Mouse (Mus musculus) retina, postnatal 1 day (tissue): ENCODE results near the gene St3gal3.

Experiments
- DNase-seq: peaks from one replicate; pipeline ENCODE4 v3.0.0-alpha.2; 2012

St3gal3 gene

DNA sequence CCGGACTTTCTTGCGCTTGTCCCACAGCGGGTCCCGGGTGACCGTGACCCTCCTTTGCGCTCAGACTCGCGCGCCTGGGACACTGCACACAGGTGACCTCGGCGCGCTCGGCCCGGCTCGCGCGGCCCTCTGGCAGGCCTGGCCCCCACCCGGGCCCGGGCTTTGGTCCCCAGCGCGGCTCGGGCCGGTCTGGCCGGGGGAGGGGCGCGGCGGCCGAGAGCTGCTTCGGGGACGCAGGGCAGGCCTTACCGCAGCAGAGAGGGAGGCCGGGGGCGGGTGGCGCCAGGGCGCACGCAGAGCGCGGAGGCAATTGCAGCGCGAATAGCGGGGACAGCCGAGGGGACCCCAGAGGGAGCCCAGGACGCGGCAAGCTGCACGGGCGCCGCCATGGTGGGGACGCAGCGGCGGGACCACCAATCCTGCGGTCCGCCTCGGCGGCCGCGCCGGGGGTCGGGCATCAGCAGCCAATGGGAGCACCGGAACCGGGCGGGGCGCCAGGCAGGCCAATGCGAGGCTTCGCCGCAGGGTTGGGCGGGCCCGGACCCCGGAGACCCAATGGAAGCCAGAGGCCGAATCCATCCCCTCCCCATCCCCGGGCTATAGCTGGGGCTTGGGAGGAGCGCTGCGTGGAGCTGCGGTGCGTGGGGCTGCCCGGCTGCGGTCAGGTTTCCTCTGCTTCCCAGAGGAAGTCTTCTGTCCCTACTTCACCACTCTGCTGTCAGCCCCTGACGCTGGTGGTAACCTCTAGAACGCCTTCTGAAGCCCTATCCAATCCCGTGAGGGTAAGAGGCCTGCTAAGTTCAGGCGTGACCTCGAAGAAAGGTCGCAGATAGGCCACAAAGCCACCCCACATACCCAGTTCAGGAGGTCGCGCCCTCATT is at the start of gene St3gal3:
TSS of gene St3gal3 (minus strand) at position 430 of the 881 bp plus-strand sequence.
- DNase-seq: peak; percentile 97

DNA sequence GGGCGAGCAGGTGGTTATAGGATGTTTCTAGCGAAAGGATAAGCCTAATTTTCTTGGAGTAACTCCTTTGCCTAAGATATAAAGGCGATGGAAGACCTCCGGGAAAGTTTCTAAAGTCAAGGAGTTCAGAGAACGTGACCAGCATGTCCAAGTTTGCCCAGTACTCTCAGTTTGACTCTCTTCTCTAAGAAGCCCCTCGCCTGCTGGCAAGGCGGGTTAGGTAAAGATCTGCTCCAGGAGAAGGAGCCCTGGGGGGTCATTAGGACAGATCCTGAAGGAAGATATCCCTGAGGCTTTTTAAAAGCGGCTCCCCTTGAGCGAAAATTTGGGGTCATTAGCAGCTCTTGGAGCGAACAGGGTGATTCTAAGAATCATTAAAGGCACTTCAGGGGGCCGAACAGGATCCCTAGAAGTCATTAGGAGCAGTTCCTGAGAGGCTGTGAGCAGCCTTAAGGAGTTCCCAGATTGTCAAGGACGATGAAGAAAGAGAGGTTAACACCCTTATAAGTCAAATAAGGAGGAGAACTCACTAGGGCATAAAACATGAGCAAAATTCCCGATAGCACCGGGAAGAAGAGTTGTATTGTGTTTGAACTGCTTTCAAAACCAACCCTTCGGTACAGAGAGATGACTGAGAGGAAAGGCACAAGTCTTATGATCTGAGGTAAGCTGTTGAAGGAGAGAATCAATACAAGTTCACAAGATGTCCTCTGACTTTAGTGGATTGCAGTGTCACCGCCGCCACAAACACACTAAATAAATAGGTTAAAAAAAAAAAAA is 45.8 kb upstream of the St3gal3 start:
- DNase-seq: no peak

DNA sequence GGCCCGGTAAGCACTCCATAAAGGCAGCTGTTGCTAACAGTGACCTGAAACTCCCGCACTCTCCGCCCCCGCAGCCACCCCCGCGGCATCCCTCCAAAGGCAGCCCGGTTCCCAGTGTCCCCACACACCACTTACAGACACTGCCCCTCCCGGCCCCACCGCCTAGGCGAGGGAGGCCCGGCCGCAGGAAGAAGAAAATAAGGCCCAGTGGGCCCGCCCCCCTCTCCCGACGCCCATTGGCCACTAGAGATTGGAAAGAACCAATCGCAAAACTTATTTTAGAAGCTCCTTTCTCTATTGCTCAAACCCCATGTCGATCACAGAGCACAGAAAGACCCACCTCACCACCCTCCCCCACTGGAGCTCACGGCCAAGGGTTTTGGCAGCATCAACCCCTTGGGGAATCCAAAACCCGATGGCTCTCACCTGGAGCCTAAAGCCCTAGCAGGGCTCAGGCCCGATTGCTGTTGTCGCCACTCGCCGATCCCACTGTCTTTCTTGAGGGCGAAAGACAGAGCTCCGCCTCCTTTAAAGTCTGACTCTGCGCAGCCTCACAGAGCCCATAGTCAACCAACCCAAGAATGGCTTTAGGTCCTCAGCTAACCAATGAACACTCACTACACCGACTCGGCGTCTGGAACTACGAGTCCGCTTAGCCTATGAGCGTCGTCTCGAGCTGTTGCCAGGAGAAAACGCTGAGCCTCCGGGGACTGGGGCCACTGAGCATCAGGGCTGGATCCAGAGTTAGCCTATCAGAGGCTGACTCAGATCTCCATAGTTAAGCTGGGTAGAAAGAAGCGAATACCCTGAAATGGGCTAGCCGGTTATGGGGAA is 45.0 kb upstream of the St3gal3 start, which contains the start of gene Kdm4a:
TSS of gene Kdm4a (minus strand) at position 577 of the 834 bp plus-strand sequence.
- peak; percentile 99 for DNase-seq

DNA sequence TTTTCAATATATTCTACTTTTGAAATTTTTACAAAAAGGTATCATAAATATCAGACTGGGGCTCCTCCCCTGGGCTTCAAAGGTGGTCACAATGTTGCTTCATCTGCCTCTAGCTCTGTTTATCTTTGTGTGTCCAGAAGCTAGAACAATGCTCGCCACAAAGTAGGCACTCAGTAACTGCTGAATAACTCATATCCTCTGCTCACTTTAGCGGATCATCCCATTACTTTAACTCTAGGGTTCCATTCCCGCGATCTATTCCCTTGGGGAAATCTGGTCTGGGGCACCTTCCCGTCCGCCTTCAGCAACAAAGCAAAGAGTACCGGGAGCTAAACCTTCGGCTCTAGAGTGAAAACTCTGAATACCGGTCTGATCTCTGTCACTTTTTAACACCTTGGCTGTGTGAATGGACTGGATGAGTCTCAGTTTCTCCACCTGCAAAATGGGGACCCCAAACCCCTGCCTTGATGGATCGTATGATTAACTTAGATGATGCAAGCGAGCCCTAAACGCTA is 44.3 kb upstream of the St3gal3 start:
- DNase-seq: no peak

DNA sequence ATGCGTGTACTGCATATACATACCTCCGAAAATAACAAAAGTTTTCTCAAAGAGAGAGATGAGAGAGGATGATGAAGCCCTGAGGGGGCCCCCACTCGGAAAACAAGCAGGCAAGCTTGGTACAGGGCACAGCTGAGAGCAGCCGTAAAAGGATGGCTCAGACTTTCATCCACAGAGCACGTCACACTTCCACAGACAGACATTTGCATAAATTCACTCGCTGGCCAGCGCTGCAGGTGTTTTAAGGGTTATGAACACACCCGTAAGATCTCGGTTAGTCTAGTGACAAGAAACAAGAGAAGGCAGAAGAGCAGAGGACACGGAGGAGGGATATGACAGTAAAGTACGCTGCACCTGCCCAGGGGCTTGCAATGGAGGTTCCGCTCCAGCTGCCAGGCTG is 37.7 kb upstream of the St3gal3 start:
- DNase-seq: no peak

DNA sequence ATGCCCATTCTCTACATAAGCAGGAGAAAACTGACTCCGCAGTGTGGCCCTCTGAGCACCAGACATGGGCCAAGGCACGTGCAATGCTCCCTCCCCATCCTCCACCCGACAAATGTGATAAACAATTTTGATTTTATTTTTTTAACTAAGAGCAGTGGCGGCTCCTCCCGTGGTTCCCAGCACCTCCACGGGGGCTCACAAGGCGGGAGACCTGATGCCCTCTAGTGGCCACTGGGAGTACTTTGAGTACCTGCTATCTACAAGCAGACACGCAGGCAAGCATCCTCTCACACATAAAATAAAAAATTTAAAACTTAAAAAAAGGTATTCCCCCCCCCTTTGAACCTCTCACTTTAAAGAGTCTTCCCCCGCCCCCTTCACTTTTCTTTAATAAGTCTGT is 36.3 kb upstream of the St3gal3 start:
- DNase-seq: peak; percentile 17

DNA sequence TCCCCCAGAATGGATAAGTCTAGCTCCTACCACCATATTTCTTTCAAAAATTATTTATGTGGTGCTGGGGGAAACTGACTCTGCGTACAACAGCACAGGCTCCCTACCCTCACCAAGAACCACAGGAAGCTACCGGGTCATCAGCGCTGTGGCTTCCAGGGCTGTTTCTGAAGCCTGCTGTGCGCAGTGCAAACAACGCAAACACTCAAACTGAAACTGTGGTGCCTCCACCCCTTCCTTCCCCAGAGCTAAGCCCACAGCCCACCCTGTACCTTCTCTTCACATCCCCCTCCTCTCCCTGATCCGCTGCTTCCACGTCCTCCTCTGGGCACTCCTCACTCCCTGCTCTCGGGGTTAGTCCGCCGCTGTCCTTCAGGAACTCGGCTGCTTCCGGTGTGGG is 27.4 kb upstream of the St3gal3 start:
- no peak for DNase-seq

DNA sequence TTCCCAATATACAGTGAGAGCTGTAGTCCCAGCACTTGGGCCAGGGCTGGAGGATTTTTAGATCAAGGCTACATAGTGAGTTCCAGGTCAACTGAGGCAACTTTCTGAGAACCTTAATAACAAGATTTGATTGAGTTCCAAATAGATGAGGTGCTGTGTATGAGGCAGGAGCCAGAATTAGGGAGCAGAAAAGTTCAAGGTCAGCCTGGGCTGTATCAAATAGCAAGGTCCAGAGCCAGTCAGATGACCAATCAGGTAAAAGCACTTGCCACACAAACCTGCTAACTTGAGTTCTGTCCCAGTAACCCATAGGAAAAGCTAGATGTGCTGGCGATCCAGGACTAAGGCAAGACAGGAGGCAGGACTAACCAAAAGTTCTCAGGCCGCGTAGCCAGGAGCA is 23.0 kb upstream of the St3gal3 start:
- no peak for DNase-seq

DNA sequence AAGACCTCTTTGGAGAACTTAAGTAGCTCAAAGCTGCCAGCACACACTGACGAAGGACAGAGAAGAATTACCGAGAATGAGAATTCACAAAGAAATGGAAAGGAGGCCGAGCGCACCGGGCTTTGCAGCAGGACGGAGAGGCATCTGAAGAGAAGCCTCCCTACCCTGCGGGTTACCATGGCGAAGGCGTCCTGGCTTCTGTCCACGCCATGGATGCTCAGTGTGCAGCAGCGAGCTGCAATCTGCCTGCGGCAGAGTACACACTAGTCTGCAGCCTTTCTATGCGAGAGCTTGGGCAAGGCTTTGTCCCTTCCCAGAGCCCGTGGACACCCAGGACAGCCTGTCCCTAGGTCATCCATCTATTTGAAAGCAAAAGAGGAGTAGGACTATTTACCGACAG is 21.8 kb upstream of the St3gal3 start:
- no peak for DNase-seq

DNA sequence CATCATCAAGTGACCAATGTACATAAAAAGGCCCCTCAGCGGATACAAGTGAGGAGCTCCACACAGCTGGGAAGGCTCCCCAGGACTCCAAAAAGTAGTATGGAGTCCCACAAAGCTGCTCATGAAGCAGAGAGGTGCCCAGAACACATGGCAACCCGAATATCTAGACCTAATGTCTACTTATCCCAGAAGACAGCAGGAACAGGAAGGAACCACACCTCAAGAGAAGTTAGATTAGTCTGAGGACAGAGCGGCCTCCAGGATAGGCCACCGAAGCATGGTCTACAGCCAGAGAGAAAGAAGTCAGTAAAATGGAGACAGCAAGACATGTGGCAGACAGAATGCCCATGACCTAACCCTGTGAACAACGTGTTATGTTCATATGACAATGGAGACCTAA is 20.2 kb upstream of the St3gal3 start:
- DNase-seq: no peak

DNA sequence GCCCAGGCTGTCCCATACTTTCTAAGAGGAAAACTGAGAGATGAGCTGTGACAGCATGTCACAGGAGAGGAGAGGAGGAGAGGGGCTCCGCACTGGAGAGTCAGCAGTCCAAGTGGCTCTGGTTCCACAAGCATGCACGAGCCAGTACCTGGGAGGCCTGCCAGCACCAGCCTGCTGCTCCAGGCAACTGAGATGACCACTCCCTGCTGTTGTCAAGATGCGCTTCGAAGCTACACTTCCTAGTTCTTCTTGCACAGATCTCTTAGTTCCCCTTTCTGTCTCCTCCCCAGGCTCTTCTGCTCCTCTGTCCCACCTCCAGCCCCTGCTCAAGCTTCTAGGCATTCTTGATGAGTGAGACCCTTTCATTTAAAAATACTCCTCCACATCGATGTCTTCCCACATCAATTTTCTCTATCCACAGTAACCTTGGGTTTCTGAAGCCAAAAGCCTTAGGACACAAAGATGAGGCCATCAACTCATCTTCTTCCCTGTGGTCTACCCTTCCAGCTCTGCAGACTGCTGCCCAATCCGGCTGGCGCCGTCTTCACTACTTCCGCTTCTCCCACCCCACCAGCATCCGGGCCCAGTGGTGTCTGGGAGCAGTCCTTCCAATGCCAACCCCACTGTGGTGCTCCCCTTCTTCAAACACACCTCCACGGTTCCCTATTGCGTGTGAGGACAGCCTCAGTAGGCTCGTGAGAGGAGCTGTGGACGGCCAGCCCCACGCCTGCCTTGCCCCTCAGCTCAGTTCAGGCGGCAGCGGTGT is 17.5 kb upstream of the St3gal3 start:
- DNase-seq: no peak

DNA sequence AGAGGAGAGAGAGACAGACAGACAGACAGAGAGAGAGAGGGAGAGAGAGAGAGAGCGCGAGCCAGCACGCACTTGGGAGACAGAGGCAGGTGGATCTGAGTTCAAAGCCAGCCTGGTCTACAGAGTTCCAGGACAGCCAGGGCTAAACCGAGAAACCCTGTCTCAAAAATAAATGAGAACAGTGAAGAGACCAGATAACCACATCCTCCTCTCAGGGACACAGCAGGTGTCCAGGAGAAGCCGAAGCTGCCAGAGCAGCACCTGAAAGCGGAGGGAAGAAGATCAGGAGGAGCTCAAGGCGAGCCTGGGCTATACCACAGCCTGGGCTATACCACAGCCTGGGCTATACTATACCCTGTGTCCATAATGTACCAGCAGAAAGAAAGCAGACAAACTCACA is 16.1 kb upstream of the St3gal3 start:
- no peak for DNase-seq

DNA sequence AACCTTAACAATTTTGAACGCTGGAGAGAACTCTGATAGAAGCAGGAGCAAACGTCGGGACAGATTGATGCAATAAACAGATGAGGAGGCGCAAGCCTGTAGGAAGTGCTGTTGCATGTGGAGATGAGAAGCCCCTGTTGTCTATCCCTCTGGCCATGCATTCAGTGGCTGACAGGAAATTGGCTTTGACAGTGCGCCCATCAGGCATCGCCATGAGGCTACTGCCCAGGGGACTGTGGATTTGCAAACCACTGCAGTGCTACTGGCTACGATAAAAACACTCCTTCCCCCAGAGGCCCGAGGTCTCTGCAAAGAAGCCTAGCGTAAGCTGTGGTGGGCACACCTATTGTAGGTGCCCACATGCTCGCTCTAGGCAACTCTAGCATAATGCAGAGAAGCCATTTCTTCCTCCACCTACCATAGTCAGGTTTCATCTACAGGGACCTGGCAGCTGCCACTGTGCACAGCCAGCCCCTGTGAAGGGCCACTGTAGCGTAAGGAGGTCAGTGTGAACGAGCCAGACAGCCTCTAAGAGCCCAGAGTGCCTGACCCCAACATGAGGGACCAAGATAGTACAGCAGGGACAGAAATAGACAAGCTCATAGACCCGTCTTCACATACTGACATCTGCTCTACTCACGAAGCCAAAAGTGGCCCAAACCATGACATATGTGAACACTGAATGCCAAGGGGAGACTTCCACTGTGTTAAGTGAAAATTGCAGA is 15.4 kb upstream of the St3gal3 start:
- peak; percentile 76 for DNase-seq

DNA sequence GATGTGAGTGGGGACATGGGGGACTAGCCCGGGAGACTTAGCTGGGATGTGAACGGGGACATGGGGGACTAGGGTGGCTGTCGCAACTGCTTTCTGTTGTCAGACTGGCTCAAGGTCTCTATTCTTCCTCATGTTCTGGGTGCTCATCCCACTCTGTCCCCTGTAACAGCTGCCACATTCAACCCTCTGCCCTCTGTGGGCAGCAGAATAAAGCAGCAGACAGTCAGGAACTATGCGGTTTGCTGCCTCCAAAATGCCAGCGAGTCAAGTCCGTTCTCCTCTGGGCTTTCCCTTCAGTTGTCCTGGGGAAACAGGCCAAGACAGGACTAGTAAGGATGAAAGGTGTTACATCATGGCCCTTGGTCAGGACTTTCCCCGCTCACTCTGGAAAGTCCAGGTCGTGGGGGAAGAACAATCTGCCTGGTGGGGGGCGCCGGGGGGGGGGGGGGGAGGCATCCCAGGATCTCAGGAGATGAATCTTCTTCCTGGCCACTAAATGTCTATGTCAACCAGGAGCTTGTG is 14.4 kb upstream of the St3gal3 start:
- DNase-seq: no peak

DNA sequence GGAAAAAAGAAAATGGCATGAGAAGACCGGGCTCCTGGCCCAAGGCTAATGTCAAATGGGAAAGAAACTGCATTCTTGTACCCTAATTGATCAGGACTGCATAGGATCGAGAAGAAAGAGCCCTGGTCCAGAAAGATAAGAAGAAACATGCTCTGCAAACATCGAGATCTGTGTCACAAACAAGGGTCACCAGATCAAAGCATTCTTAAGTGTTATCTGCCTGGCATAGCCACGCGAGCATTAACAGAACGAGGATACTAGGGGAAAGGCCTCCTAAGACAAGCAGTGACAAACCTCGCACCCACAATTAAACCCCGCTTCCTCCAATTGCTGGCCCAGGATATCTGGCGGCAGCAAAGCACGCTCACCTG is 13.6 kb upstream of the St3gal3 start:
- DNase-seq: no peak

DNA sequence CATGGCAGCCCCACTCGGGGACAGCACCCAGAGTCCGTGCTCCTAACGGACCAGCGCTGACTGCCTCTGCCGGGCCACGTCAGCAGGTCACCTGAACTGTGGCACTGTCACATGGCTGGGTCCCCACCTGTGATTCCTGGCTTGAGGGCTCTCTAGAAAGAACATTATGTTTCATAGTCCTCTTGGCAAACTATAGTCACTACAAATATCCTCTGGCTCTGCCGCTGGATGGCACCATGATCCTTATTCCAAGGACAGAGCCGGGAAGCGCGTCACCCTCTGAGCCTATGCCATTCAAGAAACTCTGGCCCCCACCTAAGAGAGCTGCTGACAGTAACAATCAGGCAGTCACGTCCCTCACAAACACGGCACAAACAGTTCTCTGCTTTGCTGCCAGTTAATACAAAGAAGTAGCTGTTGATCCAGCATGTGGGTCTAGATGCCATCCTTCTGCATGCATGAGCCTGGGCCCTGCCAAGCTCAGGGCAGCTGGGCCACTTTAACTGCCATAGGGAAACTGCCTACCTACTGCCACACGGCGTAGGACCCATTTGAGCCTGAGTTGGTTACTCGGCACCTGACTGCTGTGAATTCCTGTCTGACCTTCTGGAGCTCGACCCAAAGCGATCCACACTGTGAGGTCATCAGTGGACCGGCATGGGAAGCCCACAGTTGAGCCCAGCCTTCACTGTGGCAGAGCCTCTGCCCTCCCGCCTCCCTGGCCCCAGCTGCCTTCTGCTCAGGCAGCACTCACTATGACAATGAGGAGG is 13.0 kb upstream of the St3gal3 start:
- no peak for DNase-seq

DNA sequence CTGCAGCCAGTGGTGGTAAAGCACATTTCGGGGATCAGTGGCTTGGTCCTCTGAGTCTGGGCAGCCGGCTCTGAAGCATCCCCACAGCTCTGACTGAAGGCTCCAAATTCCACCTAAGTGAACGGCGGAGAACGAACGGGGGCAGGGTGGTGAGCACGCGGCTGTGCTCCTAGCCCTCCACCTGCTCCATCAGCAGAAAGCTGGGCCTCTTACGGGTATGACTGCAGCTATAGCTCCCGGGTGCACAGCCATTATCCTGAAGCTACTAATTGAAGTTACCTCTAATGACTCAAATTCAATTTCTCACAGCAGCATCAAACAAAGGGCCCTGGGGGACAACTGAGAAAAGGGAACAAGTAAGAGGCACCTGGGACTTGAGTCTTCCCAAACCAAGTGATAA is 12.4 kb upstream of the St3gal3 start:
- DNase-seq: no peak

DNA sequence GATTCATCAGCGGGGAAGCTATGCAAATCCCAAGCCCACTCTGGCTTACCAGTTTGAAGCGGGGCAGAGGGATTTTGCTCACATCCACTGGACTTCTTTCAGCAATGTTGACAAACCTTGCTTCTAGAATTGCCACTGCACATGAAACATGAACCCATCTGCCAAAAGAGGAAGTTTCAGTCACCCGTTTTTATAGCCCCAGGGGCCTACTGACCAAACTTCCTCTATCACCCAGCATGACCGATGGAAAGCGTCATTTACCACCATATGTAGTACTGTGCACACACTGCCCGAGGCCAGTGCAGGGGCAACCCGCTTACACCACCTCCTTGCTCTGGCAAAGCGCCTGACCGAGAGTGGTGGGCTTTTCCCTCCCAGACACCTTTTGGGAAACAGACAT is 9.6 kb upstream of the St3gal3 start:
- DNase-seq: no peak

DNA sequence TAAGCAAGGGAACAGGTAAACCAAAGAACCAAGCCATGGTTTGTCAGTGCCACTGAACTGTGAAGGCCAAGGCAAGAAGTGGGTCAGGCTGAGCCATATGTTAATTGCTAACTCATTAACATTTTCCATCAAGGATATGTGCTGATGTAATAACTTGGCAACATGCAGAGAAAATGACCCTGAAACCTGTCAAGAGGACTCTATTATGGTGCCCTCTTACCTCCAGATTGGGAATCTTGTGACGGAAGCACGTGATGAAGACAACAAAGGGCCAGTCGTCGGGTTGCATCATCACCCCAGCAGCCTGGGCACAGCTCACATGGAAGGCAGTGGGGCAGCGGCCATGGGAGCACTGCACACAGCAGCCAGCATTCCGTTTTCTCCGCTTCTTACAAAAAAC is 9.0 kb upstream of the St3gal3 start:
- no peak for DNase-seq

DNA sequence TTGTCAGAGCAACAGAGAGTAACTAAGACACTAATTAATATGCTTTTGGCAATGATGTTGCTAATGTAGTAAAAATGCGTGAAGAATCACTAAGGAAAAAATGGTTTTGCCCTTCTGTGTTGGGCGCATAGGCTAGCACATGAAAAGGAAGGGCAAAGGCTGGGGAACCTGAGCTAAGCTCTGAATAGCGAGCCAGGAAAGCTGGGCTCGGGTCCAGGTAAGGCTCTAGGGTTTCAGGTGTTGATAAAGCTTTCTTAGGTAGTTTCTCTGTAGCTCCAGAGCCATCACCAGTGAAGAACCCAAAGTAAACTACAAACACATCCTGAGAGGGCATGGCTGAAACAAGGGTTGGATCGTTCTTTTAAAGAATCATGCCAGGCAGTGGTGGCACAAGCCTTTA is 6.8 kb upstream of the St3gal3 start:
- no peak for DNase-seq

DNA sequence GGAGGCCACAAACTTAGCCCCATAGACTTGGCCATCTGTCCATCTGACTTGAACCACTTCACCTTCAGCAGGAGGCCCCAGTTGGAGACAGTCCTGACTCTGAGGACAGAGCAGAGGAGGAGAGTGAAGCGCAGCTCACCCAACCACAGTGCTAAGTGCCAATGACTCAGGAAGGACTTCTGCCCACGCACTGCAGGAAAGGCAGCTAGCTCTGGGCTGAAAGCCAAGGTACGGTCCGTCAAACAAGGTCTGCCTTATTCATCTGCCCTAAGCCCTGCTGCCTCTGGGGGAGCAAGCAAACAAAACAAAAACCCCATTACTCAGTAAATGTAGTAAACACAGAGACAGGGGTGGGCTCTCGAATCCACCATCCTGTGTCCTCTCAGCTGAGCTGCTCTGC is 4.2 kb upstream of the St3gal3 start:
- no peak for DNase-seq
